Mouse (Mus musculus) small intestine, adult 2 months (tissue): ENCODE data around the gene E2f3. TPM values are rescaled to one million over a fixed set of nuclear protein-coding genes. Genes with fewer than 3 reads are reported as not detected.

ENCODE experiments used
- H3K27ac ChIP-seq: fragments of 200-500 bp; 2 replicates; pipeline ENCODE4 v1.5.1; 2012; ENCODE audit warnings: low read depth, low read length, control low read depth, inconsistent platforms; ENCODE audit not compliant: insufficient read depth
- H3K27me3 ChIP-seq: fragments of 200-500 bp; 2 replicates; pipeline ENCODE4 v1.6.1; 2012; ENCODE audit warnings: mild to moderate bottlenecking, moderate library complexity, low read length, inconsistent platforms; ENCODE audit not compliant: control insufficient read depth, insufficient read depth
- H3K36me3 ChIP-seq: fragments of 200-500 bp; 2 replicates; pipeline ENCODE4 v1.6.1; 2012; ENCODE audit warnings: mild to moderate bottlenecking, low read length, control low read depth, inconsistent platforms; ENCODE audit not compliant: control insufficient read depth, insufficient read depth
- H3K4me1 ChIP-seq: fragments of 200-500 bp; 2 replicates; pipeline ENCODE4 v1.6.1; 2012; ENCODE audit warnings: low read length, inconsistent platforms, mixed read lengths; ENCODE audit not compliant: control insufficient read depth, insufficient read depth, insufficient read length
- H3K4me3 ChIP-seq: fragments of 200-500 bp; 2 replicates; pipeline ENCODE4 v1.5.1; 2012; ENCODE audit warnings: low read depth, mild to moderate bottlenecking, control low read depth, inconsistent platforms, low read length, moderate library complexity
- CTCF ChIP-seq: fragments of 200-500 bp; IDR thresholded peaks from 2 replicates; pipeline ENCODE4 v1.5.1; 2012; ENCODE audit warnings: low read depth, mild to moderate bottlenecking, control low read depth, inconsistent platforms, low read length, moderate library complexity, mixed read lengths; ENCODE audit not compliant: insufficient replicate concordance, insufficient read length; ENCODE audit errors: extremely low read depth
- POLR2A ChIP-seq: fragments of 200-500 bp; IDR thresholded peaks from 2 replicates; pipeline ENCODE4 v1.6.1; 2012; ENCODE audit warnings: low read depth, mild to moderate bottlenecking, control low read depth, inconsistent platforms, low read length, moderate library complexity
- WGBS: fragments of 180-500 bp; shearing (Covaris S2); methylation state at CpG from one replicate; pipeline ENCODE4 v1.1.7; 2018; 5-methylcytosine and 5-hydroxymethylcytosine counted together
- polyA plus RNA-seq: library from polyadenylated mRNA; depleted of rRNA; stranded (reverse); fragments of >200 nt; gene quantifications from 2 replicates; pipeline ENCODE4 v1.2.3, GENCODE M21; 2012

Gene E2f3
- polyA plus RNA-seq, 1 experiment, result 3.4 TPM

DNA sequence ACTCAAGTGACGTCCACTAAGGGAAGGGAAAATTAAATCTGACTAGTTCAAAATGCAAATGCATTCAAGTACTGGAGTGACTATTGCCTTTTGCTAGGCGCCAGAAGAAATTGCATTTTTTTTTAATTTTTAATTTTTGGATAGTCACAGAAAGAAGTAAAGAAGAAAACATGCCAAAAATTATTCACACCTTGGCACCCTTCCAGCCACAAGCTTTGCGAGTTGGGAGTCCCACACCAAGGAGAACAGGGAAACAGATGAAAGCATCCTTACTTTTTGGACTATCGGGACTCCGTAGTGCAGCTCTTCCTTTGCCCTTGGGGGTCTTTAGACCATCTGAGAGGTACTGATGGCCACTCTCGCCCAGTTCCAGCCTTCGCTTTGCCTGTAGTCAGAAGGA, 66.0 kb downstream of the E2f3 start:
- 88% methylated on average over 7 of the region's 7 CpGs for WGBS
- peaks cover 14% of the 10 kb centered on the region; the same call in 1 of the 2 replicates for H3K4me1 ChIP-seq
- H3K4me3 ChIP-seq, result no peak overlapping the region
- no peak overlapping the region for H3K27ac ChIP-seq
- no peak for TF ChIP-seq POLR2A
- no peak for TF ChIP-seq CTCF
- peaks cover 20% of the 10 kb centered on the region for H3K36me3 ChIP-seq
- H3K27me3 ChIP-seq, result no peaks in the 10 kb centered on the region

- TF ChIP-seq POLR2A, result no peak
- no peak for TF ChIP-seq CTCF
- H3K36me3 ChIP-seq, result peaks cover 36% of the 10 kb centered on the region
- H3K4me3 ChIP-seq, result no peak overlapping the region
- 41% methylated on average over 1 of the region's 1 CpGs for WGBS
- no peaks in the 10 kb centered on the region for H3K27me3 ChIP-seq
- H3K27ac ChIP-seq, result no peak overlapping the region
- H3K4me1 ChIP-seq, result peaks cover 3% of the 10 kb centered on the region; the same call in 1 of the 2 replicates
Observed at GRCm38 (mm10) chr13:29916561-29916960, 69.3 kb downstream of the E2f3 start.

GRCm38 (mm10) chr13:29913606-29914005, 72.3 kb downstream of the E2f3 start:
- 93% methylated on average over 10 of the region's 10 CpGs for WGBS
- no peak overlapping the region for H3K4me3 ChIP-seq
- peaks cover 3% of the 10 kb centered on the region; the same call in 1 of the 2 replicates for H3K4me1 ChIP-seq
- H3K27ac ChIP-seq, result no peak overlapping the region
- H3K27me3 ChIP-seq, result no peaks in the 10 kb centered on the region
- peaks cover 53% of the 10 kb centered on the region for H3K36me3 ChIP-seq
- no peak for TF ChIP-seq CTCF
- no peak for TF ChIP-seq POLR2A

DNA sequence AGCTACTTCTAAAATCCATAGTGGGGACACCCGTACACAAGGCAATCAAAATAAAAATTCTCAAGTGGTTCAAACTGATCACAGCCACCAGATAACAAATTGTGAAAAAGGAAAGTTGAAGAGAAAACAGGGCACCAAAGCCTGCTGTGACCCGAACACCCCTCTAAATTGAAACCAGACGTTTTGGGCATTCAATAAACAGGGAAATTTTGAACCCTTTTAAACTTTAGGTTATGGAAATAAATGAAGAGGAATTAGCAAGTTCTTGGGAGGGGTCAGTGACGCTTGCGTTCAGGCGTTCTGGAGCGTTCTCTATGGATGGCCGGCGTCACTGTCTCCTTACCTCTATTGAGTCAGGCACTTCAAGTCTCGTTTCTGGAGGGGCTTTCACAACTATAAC, 72.8 kb downstream of the E2f3 start:
- no peak overlapping the region for H3K4me3 ChIP-seq
- H3K36me3 ChIP-seq, result peaks cover 50% of the 10 kb centered on the region
- WGBS, result 90% methylated on average over 10 of the region's 10 CpGs
- H3K27ac ChIP-seq, result no peak overlapping the region
- H3K4me1 ChIP-seq, result peaks cover 3% of the 10 kb centered on the region; the same call in 1 of the 2 replicates
- TF ChIP-seq CTCF, result no peak
- TF ChIP-seq POLR2A, result no peak
- no peaks in the 10 kb centered on the region for H3K27me3 ChIP-seq

- TF ChIP-seq CTCF, result no peak
- no peak for TF ChIP-seq POLR2A
- WGBS, result 97% methylated on average over 8 of the region's 8 CpGs
- no peaks in the 10 kb centered on the region for H3K27me3 ChIP-seq
- no peak overlapping the region for H3K4me3 ChIP-seq
- no peak overlapping the region for H3K27ac ChIP-seq
- H3K36me3 ChIP-seq, result peaks cover 46% of the 10 kb centered on the region
- peaks cover 3% of the 10 kb centered on the region; the same call in 1 of the 2 replicates for H3K4me1 ChIP-seq
Observed at GRCm38 (mm10) chr13:29912251-29912650, 73.6 kb downstream of the E2f3 start.

DNA sequence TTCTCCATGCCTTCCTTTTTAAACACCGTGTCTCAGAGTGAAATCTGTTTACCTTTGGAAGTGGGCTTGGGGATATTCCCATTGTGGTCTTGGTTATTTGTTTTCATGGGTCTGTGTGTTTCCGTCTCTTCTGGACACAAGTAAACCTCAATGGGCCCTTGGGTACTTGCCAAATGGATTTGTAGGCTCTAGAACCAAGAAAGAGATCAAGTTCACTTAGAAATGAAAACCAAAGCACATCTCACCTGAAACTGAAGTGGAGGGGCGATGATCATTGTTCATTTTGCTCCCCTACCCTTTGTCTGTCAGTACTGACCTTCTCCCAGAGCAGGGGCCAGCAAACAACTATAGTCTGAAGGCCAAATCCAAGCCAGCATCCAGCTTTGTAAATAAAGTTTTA, 74.7 kb downstream of the E2f3 start:
- no peak overlapping the region for H3K4me3 ChIP-seq
- WGBS, result 95% methylated on average over 3 of the region's 3 CpGs
- H3K4me1 ChIP-seq, result no peaks in the 10 kb centered on the region
- no peaks in the 10 kb centered on the region for H3K27me3 ChIP-seq
- no peak overlapping the region for H3K27ac ChIP-seq
- TF ChIP-seq CTCF (no peak), POLR2A (no peak)
- peaks cover 42% of the 10 kb centered on the region for H3K36me3 ChIP-seq

GRCm38 (mm10) chr13:29908431-29908830, 77.4 kb downstream of the E2f3 start:
- Histone ChIP-seq H3K4me3 (no peak overlapping the region), H3K27me3 (no peaks in the 10 kb centered on the region), H3K27ac (no peak overlapping the region), H3K4me1 (no peaks in the 10 kb centered on the region), H3K36me3 (peaks cover 31% of the 10 kb centered on the region)
- TF ChIP-seq CTCF (no peak), POLR2A (no peak)
- 98% methylated on average over 9 of the region's 9 CpGs for WGBS
